Comparison of ENCODE assay signal across 12 mouse cellular contexts in genomic region chr3:103473336-103473735, GRCm38 (mm10).
DNase-seq lines count a peak whose midpoint lies in the region; ATAC-seq and TF ChIP-seq lines count a peak whose summit lies in the region.
"Had no signal": no experiment of that assay in that cellular context is flagged by ENCODE, and none has a peak within 500 bp of the region (broad histone marks: within the 10 kb centered on the region; RNA-seq: fewer than 3 reads in every experiment).

No protein-coding gene starts in this region.

- no peak overlapping the region for H3K4me3 ChIP-seq in heart, embryonic 12.5 days
- no peak overlapping the region for H3K4me3 ChIP-seq in lung, postnatal 0 days (ENCODE audit: low read depth, low read length)
- H3K4me3 ChIP-seq in forebrain, embryonic 11.5 days (ENCODE audit: low read depth, low read length): no peak overlapping the region
- H3K4me3 ChIP-seq in cerebellum, adult 2 months (replicated peaks; ENCODE audit: insufficient read depth, low read depth, low read length): no peak overlapping the region
- H3K4me3 ChIP-seq: erythroblast, embryonic 14.5 days; hindbrain, embryonic 10.5 days; limb, embryonic 13.5 days had no signal

- H3K27me3 ChIP-seq in heart, embryonic 12.5 days (replicated peaks): no peaks in the 10 kb centered on the region
- no peaks in the 10 kb centered on the region for H3K27me3 ChIP-seq in lung, postnatal 0 days (replicated peaks; ENCODE audit: insufficient read depth, low read length)
- H3K27me3 ChIP-seq in forebrain, embryonic 11.5 days (ENCODE audit: control insufficient read depth, insufficient read depth, low read length): no peaks in the 10 kb centered on the region
- no peaks in the 10 kb centered on the region for H3K27me3 ChIP-seq in cerebellum, adult 2 months (ENCODE audit: control insufficient read depth, insufficient read depth, low read length)
- H3K27me3 ChIP-seq: limb, embryonic 13.5 days had no signal

- H3K9ac ChIP-seq in heart, embryonic 12.5 days: no peak overlapping the region
- H3K9ac ChIP-seq in lung, postnatal 0 days (replicated peaks; ENCODE audit: low read depth): no peak overlapping the region
- H3K9ac ChIP-seq in forebrain, embryonic 11.5 days (ENCODE audit: low read length): no peak overlapping the region
- H3K9ac ChIP-seq: limb, embryonic 13.5 days had no signal

- no peaks in the 10 kb centered on the region for H3K9me3 ChIP-seq in heart, embryonic 12.5 days (replicated peaks)
- H3K9me3 ChIP-seq in lung, postnatal 0 days (ENCODE audit: low read length): no peaks in the 10 kb centered on the region
- no peaks in the 10 kb centered on the region; the same call in 1 of the 2 replicates for H3K9me3 ChIP-seq in forebrain, embryonic 11.5 days (ENCODE audit: control insufficient read depth, low read length)
- H3K9me3 ChIP-seq: hindbrain, embryonic 10.5 days; limb, embryonic 13.5 days had no signal

- H3K4me1 ChIP-seq in heart, embryonic 12.5 days (replicated peaks): no peaks in the 10 kb centered on the region
- no peaks in the 10 kb centered on the region for H3K4me1 ChIP-seq in lung, postnatal 0 days (ENCODE audit: insufficient read depth, low read depth, low read length)
- no peaks in the 10 kb centered on the region for H3K4me1 ChIP-seq in forebrain, embryonic 11.5 days (replicated peaks; ENCODE audit: control insufficient read depth, insufficient read depth, low read length)
- no peaks in the 10 kb centered on the region for H3K4me1 ChIP-seq in cerebellum, adult 2 months (ENCODE audit: control insufficient read depth, insufficient read depth, low read length)
- H3K4me1 ChIP-seq: hindbrain, embryonic 10.5 days had no signal

- DNase-seq in heart, adult 18-20 months: peak; percentile 39 to 69
- peak; percentile 9 for DNase-seq in urinary bladder, postnatal 14 days (ENCODE audit: low spot score)
- no peak for DNase-seq in urinary bladder, adult 2 months (ENCODE audit: low spot score)
- DNase-seq in lung, postnatal 0 days (ENCODE audit: low spot score): peak; percentile 83
- DNase-seq in forebrain, embryonic 11.5 days (ENCODE audit: low spot score): no peak
- DNase-seq in cerebellum, adult 2 months: no peak
- no peak for DNase-seq in T-cell, adult 2 months (ENCODE audit: low spot score)
- DNase-seq: adrenal gland, postnatal 25 days had no signal

- H3K27ac ChIP-seq in heart, embryonic 12.5 days (ENCODE audit: poor library complexity, severe bottlenecking): no peak overlapping the region
- H3K27ac ChIP-seq in lung, postnatal 0 days (ENCODE audit: low read length): peak overlapping the region; percentile 82
- H3K27ac ChIP-seq in forebrain, embryonic 11.5 days (ENCODE audit: low read depth, low read length): no peak overlapping the region
- no peak overlapping the region for H3K27ac ChIP-seq in cerebellum, adult 2 months (ENCODE audit: insufficient read depth, low read length)
- H3K27ac ChIP-seq: hindbrain, embryonic 10.5 days; limb, embryonic 13.5 days had no signal

- WGBS in heart, embryonic 12.5 days: 49% methylated on average over 2 of the region's 2 CpGs
- whole genome bisulfite sequencing in lung, postnatal 0 days: 54% methylated on average over 2 of the region's 2 CpGs
- 78% methylated on average over 2 of the region's 2 CpGs for WGBS in forebrain, embryonic 11.5 days
- 91% methylated on average over 2 of the region's 2 CpGs for WGBS in cerebellum, adult 2 months

- H3K4me2 ChIP-seq in heart, embryonic 12.5 days: no peak overlapping the region
- no peak overlapping the region for H3K4me2 ChIP-seq in lung, postnatal 0 days (replicated peaks; ENCODE audit: low read depth, low read length)
- no peak overlapping the region for H3K4me2 ChIP-seq in forebrain, embryonic 11.5 days (ENCODE audit: low read depth, low read length, severe bottlenecking)
- H3K4me2 ChIP-seq: limb, embryonic 13.5 days had no signal

- TF ChIP-seq POLR2A in cerebellum, adult 2 months (IDR thresholded peaks at IDR 0.05; ENCODE audit: borderline replicate concordance, insufficient read depth, low read length): no peak

- no peaks in the 10 kb centered on the region for H3K36me3 ChIP-seq in heart, embryonic 12.5 days
- H3K36me3 ChIP-seq in lung, postnatal 0 days (ENCODE audit: insufficient read depth, low read length): no peaks in the 10 kb centered on the region
- H3K36me3 ChIP-seq in forebrain, embryonic 11.5 days (ENCODE audit: control insufficient read depth, insufficient read depth, low read length): no peaks in the 10 kb centered on the region
- H3K36me3 ChIP-seq: hindbrain, embryonic 10.5 days; limb, embryonic 13.5 days had no signal

- no peak for TF ChIP-seq CTCF in lung, postnatal 0 days (IDR thresholded peaks at IDR 0.05)
- TF ChIP-seq CTCF in cerebellum, adult 2 months (IDR thresholded peaks at IDR 0.05; ENCODE audit: borderline replicate concordance, insufficient read depth, low read depth, low read length): no peak

- no peak for ATAC-seq in heart, embryonic 12.5 days (ENCODE audit: insufficient number of reproducible peaks, low FRiP score)
- ATAC-seq in lung, postnatal 0 days: peak; percentile 91
- ATAC-seq in forebrain, embryonic 11.5 days (replicated peaks; ENCODE audit: low FRiP score): no peak

- peak; percentile 58 for TF ChIP-seq EP300 in lung, postnatal 0 days (IDR thresholded peaks at IDR 0.05)

Comparison
In these comparisons a context has a peak if more than half of its experiments do, and no peak if none do; other contexts are left out.
1. DNase-seq: peak in heart, adult 18-20 months (2 of 2), urinary bladder, postnatal 14 days (single experiment) and lung, postnatal 0 days (single experiment); none in urinary bladder, adult 2 months (single experiment), forebrain, embryonic 11.5 days (single experiment), cerebellum, adult 2 months (0 of 2) and T-cell, adult 2 months (single experiment).